Mouse (Mus musculus) gastrocnemius, postnatal 10 days (tissue): Measurements from ENCODE around the gene Gal3st4. TPM values are rescaled to one million over a fixed set of nuclear protein-coding genes. Genes with fewer than 3 reads are reported as not detected.

Source experiments
- total RNA-seq, 2 experiments: library from RNA; stranded (reverse); gene quantifications; 2 replicates each; pipeline ENCODE4 v1.2.3; 2021

Gal3st4 gene
- total RNA-seq, 2 experiments from 2014 or later, result 0.38 to 0.86 TPM

Other genes starting within 250 kb of the Gal3st4 start
- gene Smok3c, start 219.6 kb downstream of the Gal3st4 start, total RNA-seq, result not detected
- 10 to 100 TPM; 14.2 to 16.7 TPM for gene Zkscan1, start 187.8 kb downstream of the Gal3st4 start, total RNA-seq
- 10 to 100 TPM; 12.9 to 14.3 TPM for gene Zscan21, start 155.9 kb downstream of the Gal3st4 start, total RNA-seq
- gene Zfp113, start 117.1 kb downstream of the Gal3st4 start, total RNA-seq, result 1 to 10 TPM; 5.6 to 8.3 TPM
- 100 to 1,000 TPM; 117 to 119 TPM for gene Cops6, start 111.8 kb downstream of the Gal3st4 start, total RNA-seq
- 10 to 100 TPM in 1 of 2 experiments, 1 to 10 TPM in 1; 9.9 to 16.0 TPM for gene Ap4m1, start 100.8 kb downstream of the Gal3st4 start, total RNA-seq
- gene Mcm7, start 100.4 kb downstream of the Gal3st4 start, total RNA-seq, result 10 to 100 TPM; 20.2 to 27.7 TPM
- 10 to 100 TPM; 25.4 to 25.7 TPM for gene Taf6, start 85.4 kb downstream of the Gal3st4 start, total RNA-seq
- 10 to 100 TPM in 1 of 2 experiments, 1 to 10 TPM in 1; 8.9 to 11.8 TPM for gene Cnpy4, start 85.4 kb downstream of the Gal3st4 start, total RNA-seq
- gene Mblac1, start 78.5 kb downstream of the Gal3st4 start, total RNA-seq, result 1 to 10 TPM; 2.7 to 3.5 TPM
- 1 to 10 TPM; 1.4 to 1.6 TPM for gene Nxpe5, start 46.9 kb downstream of the Gal3st4 start, total RNA-seq
- gene Lamtor4, start 17.4 kb downstream of the Gal3st4 start, total RNA-seq, result 10 to 100 TPM; 61.6 to 69.8 TPM
- 1 to 10 TPM; 5.3 to 8.1 TPM for gene BC037034, start 8.8 kb downstream of the Gal3st4 start, total RNA-seq
- gene Gm43720, start 7.1 kb upstream of the Gal3st4 start, total RNA-seq, result under 1 TPM in 1 of 2 experiments, not detected in 1; 0.07 TPM
- gene Gpc2, start 7.2 kb upstream of the Gal3st4 start, total RNA-seq, result under 1 TPM; 0.35 to 0.88 TPM
- under 1 TPM; 0.42 to 0.97 TPM for gene Stag3, start 7.4 kb upstream of the Gal3st4 start, total RNA-seq
- not detected for gene Pvrig, start 69.1 kb upstream of the Gal3st4 start, total RNA-seq
- 1 to 10 TPM; 4.6 to 5.0 TPM for gene Zfp157, start 168.6 kb upstream of the Gal3st4 start, total RNA-seq